Mouse (Mus musculus) spleen, postnatal 4 days (tissue): ENCODE data around the gene Cenpf.
"Not testable (repeated sequence)": the region's sequence is repeated elsewhere in the genome, so short reads cannot be mapped to it uniquely, and the experiment has no call there.

ENCODE experiments used
- DNase-seq, 2 experiments: peaks; one replicate each; pipeline ENCODE4 v3.0.0; 2022; ENCODE audit warnings: low spot score in 2 of 2

Gene Cenpf

GRCm38 (mm10) chr1:189694391-189694790, 6.5 kb upstream of the Cenpf start:
- DNase-seq: no peak

- not testable (repeated sequence) for DNase-seq
These were observed 4.6 kb upstream of the Cenpf start for GRCm38 (mm10) chr1:189692442-189692841.

GRCm38 (mm10) chr1:189689050-189689833, 1.4 kb upstream of the Cenpf start:
- DNase-seq: no peak

- DNase-seq: no peak
These were observed 483 bp upstream of the Cenpf start for GRCm38 (mm10) chr1:189688388-189688750.

GRCm38 (mm10) chr1:189686025-189686424, 1.9 kb downstream of the Cenpf start:
- no peak for DNase-seq

- DNase-seq: no peak
These were observed 3.0 kb downstream of the Cenpf start for GRCm38 (mm10) chr1:189684786-189685415.

- no peak for DNase-seq
These were observed 8.3 kb downstream of the Cenpf start for GRCm38 (mm10) chr1:189679555-189679954.

GRCm38 (mm10) chr1:189675953-189676352, 11.9 kb downstream of the Cenpf start:
- DNase-seq: no peak

GRCm38 (mm10) chr1:189675421-189675820, 12.5 kb downstream of the Cenpf start:
- no peak for DNase-seq

GRCm38 (mm10) chr1:189665966-189666365, 21.9 kb downstream of the Cenpf start:
- no peak for DNase-seq

- no peak for DNase-seq
These were observed 23.1 kb downstream of the Cenpf start for GRCm38 (mm10) chr1:189664873-189665144.

- no peak for DNase-seq
These were observed 23.6 kb downstream of the Cenpf start for GRCm38 (mm10) chr1:189664061-189664872.

GRCm38 (mm10) chr1:189663437-189663836, 24.4 kb downstream of the Cenpf start:
- DNase-seq: no peak

GRCm38 (mm10) chr1:189661856-189662255, 26.0 kb downstream of the Cenpf start:
- DNase-seq: no peak

GRCm38 (mm10) chr1:189657406-189657805, 30.5 kb downstream of the Cenpf start:
- DNase-seq: no peak

- DNase-seq: no peak
These were observed 34.1 kb downstream of the Cenpf start for GRCm38 (mm10) chr1:189653746-189654145.

GRCm38 (mm10) chr1:189646597-189646996, 41.3 kb downstream of the Cenpf start:
- DNase-seq: no peak

- no peak for DNase-seq
These were observed 42.5 kb downstream of the Cenpf start for GRCm38 (mm10) chr1:189645371-189645770.

- no peak for DNase-seq
These were observed 43.1 kb downstream of the Cenpf start for GRCm38 (mm10) chr1:189644700-189645345.

- DNase-seq: no peak
These were observed 48.3 kb downstream of the Cenpf start for GRCm38 (mm10) chr1:189639581-189639980.

GRCm38 (mm10) chr1:189633791-189634190, 54.1 kb downstream of the Cenpf start:
- DNase-seq: no peak
